Mouse (Mus musculus) ovary, adult 18-20 months (tissue): ENCODE data around the gene Maml2.

ENCODE experiments used
- DNase-seq: peaks from one replicate; pipeline ENCODE4 v3.0.0; 2022; ENCODE audit warnings: low spot score, mixed read lengths

Maml2 gene

DNA sequence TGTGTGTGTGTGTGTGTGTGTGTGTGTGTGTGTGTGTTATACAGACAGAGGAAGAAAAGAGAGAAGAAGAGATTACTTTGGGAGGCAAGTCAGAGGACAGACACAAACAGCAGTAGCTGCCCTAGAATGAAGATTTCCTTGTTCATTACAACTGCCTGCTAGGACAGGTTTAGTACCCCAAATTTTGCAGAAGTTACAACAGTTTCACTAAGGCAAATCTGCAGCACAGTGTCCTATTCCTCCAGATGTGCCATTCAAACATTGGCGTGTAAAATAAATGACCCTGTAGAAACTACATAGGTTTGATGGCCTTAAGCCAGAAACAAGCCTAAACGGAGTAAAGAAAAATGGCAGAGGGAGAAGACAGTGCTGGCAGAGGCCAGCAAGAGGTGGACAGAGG, 195.1 kb downstream of the Maml2 start:
- DNase-seq, result no peak

DNA sequence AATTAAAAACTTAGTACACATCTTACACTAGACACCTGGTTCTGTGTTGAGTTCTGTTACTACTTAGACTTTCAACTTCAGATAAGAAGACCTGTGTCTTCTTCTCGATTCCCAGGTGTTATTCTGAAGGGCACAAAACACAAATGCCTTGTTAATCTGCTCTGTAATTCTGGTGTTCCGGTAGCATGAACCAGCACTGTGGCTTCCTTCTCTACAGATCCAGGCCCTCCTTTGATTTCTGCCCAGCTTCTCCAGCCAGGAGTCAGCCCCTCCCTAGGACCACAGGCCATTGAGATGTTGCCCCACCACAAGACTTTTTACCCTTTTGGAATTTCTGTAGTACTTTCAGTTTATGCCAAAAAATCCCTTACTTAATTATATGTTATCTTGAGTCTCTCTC, 196.0 kb downstream of the Maml2 start:
- DNase-seq, result no peak

DNA sequence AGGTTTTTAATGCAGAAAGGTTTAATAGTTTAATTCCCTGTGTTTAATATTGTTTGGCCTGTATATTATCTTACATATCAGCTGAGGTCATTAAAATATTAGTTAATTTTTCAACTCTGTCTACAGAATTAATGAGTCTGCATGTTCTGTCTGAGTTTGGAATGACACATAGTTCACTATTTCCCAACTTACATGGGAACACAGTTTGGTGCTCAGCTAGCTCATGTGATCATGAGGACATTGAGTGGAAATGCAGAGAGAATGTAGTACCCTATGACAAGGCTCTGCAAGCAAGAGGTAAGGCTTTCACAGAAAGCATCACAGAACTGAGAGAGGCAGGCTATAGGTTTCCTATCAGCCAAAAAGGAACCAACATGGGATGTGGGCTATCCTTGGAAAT, 197.8 kb downstream of the Maml2 start:
- no peak for DNase-seq

DNA sequence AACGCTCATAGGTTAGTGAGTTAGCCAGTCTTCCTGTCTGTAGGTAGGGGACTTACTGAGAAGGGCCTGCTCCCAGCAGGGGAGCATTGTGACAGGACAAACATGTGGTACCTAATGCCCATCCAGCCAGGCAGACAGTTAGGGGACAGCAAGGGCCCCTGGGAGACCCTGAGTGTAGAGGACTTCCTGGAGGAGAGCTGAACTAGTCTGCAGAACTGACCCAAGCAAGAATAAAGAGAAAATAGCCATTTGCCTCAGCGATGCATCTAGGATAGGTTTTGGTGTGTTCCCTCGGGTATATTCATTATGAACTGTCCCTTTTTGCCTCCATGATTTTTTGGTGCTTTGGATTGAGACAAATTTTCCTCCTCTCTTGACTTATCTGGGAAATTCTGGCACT, 199.3 kb downstream of the Maml2 start:
- DNase-seq, result no peak

DNA sequence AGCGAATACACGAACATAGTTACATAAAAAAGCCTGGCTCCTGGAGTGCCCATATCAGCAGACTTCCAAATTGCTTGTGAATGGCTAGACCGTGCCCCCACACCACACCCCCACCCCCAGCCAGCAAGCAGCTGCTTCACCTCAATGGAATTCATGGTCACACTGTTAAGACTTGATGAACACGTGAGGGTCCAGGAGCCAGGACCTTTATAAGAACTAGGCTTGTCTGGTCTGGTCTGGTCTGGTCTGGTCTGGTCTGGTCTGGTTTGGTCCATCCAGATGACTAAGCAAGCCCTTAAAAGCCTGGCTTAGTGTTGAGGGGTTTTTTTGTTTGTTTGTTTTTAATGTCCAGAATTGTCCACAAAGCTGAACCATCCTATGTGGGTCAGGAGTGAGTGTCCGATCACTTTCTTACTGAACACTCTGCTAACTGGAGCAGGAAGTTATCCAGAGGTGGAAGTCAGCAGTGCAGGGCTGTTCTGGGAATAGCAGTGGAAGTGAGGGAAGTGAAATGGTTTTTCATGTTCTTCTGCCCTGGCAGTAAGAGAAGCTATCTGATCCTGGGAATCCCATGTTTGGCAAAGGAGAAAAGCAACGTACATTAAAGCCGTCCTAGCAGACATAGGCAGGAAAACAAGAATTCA, 200.1 kb downstream of the Maml2 start:
- no peak for DNase-seq

DNA sequence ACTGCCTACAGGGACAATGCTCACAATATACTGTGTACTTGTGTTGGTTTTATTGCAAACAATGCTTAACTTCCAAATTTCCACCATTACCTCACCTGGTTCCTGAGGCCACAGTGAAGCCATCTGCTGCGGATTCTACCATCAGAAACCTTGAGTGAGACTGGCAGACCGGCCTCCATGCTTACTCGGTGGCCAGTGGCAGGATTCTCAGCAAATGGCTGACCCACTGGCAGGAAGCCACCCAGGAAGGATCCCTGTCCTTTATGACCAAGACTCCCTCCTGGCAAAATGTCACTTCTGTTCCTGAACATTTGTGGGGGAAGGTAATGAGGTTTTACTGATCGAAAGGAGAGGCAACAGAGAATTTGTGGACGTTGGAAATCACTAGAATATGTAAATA, 202.3 kb downstream of the Maml2 start:
- DNase-seq, result no peak

DNA sequence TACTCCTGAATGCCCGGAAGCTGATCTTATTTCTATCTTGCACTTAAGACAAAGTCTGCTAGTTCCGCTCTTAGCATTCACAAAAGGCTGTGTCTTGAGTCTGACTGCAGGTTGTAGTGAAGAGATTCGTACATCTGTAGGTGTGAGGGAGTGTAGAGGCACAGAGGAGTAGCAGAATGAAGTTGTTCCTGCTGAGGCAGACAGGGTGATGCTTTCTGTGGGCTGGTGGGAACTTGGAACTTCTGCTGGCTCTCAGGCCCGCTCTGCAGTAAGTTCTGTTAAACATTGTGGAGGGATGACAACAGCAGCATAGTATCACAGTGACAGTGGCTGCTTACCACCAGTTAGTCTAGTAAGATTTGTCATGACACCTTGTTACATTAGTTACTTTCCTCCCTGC, 207.3 kb downstream of the Maml2 start:
- DNase-seq, result no peak

DNA sequence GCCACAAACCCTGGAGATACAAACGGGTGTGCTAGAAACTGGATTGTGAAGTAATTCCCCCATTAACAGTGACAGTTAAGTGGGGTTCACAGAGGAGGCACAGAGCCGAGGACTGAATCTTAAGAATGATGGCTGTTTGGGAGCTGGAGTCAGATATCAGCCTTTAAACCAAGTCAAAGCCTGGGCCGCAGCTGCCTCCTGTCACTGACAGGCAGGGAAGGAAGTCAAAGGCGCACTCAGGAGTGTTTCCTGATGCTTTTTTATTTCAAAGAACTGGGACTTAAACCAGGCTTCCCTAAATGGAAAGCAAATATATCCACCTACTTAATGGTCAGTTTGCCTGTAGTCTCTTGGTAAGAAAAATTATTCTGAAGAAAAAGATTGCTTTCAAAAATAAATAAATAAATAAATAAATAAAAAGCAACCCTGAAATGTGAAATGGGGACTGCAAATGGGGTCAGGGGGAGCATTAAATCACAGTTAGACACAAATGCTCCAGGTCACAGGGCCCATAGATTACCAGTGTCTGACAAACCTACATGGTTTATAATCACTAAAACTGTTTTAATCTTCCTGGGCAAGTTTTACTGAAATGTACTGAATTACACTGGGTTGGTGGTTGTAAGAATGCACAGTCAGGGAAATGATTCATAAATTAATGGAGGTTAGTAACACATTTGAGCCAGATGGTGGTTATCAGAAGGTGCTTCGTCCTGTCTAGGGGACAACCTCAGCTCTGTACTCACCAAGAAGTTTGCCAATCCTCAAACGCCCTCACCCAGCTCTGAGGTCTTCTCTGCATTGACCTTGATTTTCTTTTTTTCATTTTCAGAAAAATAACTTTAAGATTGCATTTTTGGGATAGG, 209.4 kb downstream of the Maml2 start:
- DNase-seq, result no peak

DNA sequence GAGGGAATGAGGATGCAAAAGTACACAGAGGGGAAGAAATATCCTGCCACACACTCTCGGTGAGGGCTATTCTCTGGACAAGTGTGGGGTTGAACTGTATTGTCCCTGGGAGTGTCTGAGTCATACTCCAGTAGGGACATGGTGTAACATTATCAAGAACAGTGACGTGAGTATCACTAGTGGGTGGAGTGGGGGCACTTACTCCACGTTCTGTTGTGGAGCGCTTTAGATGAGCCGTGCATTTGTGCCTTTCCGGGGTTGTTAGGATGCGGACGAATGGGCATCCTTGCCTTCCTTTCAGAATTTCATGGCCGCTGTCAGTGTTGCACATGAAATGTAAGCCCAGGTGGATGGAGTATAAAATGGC, 210.0 kb downstream of the Maml2 start:
- no peak for DNase-seq

DNA sequence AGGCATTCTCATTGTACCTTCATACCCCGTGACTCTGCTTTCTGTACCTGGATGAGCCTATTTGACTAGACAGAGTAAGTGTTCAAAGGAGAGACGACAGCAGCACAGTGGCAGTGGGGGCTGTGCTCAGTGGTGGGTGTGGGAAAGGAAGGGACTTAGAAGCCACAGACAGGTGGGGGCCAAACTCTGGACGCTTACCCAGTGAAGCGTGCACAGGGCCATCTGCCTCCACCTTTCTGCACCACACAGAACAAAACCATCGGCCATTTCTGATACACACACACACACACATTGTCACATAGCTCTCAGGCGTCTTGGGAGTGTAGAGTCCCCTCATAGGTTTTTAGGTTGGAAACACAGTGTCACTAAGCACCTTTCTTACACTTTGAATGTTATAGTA, 212.0 kb downstream of the Maml2 start:
- DNase-seq, result no peak

DNA sequence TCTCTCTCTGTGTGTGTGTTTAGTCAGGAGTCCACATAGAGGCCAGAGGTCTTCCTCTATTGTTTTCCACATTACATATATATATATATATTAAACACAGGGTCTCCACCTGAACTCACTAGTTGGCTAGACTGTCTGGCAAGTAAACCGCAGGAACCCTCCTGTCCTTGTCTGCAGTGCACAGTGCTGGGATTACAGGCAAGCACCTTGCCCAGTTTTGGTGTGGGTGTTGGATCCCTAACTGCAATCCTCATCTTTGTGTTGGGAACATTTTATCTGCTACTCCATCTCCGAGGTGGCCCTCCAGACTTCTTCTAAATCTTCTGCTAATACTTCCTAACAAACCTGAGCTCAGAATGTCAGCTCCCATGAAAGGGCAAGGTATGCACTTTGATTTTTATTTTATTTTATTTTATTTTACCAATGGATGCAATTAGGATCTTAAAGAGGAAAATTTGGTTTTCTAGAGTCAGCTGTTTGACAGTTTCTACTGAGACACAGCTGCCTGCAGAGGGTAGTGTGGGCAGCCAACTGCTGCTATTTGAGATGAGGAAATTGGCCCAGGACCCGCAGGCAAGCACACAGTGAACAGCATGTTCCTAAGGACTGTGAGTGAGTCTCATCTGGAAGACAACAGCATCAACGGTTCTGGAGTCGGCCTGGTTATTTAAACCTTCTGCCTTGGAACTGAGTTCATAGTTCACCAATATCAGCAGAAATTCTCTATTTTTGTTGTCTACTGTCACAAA, 213.0 kb downstream of the Maml2 start:
- peak; percentile 44 for DNase-seq

DNA sequence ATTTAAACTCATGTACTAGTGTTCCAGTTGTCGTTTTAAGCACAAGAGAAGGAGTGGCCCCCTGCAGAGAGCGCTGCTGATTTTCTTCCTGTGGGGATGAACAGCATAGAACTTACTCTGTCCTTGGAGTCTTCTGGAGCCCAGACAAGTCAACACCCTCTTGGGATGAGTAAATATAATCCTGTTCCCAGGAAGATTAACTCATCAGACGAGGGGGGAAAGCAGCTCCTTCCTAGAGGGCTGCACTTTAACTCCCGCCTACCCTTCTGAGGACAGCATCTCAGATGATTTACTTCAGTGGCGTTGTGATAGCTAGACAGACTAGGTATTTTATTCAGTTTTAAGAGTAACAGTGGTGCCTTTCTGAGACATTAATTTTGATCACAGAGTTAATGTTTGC, 215.4 kb downstream of the Maml2 start:
- no peak for DNase-seq

DNA sequence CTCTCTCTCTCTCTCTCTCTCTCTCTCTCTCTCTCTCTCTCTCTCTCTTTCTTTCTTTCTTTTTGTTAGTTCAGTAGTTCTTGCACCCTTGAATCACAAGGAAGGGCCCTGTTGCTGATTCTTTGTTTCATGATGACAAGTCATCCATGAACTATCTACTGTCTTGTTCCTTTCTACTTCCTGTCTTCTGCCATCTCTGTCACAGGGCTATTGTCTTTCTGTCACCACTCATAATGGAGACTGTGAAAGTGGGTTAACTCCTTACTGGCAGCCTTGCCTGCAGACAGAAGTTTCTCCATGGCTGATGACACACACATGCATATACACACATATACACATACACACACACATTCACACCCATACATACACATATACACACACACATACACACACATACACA, 216.7 kb downstream of the Maml2 start:
- DNase-seq, result no peak

DNA sequence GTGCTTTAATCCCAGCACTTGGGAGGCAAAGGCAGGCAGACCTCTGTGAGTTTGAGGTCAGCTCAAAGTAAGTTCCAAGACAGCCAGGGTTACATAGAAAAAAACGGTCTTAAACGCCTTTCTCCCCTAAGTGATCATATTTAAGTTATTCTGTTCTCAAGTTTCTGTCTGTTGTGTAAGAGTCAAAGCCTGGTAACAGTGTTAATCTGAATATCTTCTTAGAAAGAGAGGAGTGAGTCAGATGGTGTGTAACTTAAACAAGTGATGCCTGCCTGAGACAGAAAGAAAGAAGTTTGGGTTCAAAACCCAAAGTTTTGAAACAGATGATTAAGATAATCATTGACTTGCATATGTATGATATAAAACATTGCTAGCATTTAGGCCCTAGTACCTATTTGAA, 218.2 kb downstream of the Maml2 start:
- DNase-seq, result no peak

DNA sequence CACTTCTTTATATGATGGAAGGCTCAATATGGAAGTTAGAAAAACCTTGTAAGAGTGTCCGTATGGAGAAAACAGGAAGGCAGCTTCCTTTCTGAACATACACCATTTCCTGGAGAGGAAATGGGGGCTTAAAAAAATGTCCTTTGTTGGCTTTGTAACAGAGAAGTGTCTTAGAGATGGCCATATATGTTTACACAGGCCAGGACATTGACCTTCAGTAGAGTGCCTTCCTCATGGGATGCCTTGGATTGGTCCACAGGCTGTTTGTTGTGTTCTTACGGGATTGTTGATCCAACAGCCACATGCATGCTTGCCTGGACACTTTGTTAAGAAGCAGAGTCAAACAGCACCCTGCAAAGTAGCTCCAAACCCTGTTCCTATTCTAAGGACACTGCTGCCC, 220.3 kb downstream of the Maml2 start:
- no peak for DNase-seq

DNA sequence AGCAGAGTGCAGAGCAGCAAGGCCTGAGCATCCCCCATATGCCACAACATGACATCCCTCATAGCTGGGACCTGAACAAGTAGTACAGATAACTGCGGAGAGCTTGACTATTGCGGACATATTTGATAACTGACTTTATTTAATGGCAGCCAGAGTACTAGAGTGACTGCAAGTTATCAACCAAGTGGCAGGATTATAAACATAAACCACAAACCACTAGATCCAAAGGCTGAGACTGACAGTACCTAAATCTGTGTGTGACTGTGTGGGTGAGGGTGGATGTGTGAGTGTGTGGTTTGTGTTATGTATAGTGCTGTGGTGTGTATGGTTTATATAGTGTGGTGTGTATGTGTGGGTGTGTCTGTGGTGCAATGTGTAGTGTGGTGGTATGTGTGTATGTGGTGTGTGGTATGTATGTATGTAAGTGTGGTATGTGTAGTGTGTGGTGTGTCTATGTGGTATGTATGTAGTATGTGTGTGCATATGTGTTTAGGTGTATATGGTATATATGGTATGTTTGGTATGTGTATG, 220.7 kb downstream of the Maml2 start:
- DNase-seq, result no peak

DNA sequence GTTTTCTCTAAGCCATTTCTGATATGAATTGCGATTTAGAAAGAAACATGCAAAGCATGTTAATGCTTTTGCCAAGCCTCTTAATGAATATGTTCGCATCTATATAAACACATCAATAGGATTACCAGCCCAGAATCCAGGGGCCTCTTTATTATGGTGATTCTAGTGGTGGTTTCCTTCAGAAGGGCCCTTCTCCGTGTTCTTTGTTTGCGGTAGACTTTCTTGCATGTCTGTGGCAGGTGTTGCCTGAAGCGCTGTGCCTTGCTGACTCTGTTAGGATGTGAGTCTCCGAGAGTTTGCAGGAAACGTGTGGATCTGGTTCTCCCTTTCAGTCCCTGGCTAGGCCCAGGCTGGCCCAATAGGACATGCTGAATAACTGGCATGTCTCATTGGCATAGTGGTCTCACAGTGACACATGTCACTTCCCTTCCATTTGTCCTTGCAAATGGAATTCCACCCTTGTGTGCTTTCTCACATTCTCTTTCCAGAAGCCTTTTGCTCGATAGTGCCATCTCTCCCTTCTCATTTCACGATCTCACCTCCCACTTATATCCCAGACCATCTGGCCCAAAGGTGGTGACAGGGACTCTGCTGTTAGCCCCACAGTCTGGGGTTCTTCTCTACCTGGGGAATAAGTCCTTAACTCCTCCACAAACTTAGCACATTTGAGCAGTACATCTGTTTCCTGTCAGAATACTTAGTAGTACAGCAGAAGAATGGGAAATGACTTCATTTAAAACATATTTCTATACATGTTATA, 224.5 kb downstream of the Maml2 start:
- no peak for DNase-seq

DNA sequence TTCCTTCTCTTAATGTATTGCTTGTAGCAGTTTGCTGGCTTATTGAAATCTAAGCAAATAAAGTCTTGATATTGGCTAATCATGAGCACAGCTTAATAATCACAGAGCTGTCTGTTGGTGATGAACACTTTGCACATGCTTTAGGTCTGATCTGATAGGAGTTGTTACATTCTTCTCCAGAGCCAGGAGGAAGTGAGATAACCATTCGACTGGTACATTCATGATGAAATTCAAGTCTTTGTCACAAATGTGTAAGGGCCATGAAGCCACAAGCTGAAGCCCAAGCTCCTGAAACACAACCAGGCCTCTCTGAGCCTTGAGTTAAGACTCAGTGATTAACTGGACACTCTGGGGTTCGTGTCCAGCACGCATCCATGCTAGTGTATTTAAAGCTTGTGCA, 225.3 kb downstream of the Maml2 start:
- no peak for DNase-seq

DNA sequence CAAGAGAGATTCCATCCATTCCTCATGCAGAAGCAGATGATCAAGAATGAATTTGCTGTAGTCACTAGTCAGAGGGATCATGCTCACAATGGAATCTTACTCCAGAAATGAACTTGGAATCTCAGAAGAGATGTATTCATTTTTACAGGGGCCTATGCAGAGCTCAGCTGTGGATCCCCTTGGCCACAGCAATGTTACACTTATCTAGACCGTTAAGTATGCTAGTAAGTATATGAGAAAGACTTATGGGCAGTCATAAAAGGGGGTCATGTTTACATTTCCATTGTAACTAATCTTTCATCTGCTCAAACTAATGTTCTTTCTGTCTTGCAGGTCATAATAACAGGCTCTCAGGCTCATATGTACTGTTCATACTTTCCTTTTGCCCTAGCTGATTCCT, 227.3 kb downstream of the Maml2 start:
- no peak for DNase-seq

DNA sequence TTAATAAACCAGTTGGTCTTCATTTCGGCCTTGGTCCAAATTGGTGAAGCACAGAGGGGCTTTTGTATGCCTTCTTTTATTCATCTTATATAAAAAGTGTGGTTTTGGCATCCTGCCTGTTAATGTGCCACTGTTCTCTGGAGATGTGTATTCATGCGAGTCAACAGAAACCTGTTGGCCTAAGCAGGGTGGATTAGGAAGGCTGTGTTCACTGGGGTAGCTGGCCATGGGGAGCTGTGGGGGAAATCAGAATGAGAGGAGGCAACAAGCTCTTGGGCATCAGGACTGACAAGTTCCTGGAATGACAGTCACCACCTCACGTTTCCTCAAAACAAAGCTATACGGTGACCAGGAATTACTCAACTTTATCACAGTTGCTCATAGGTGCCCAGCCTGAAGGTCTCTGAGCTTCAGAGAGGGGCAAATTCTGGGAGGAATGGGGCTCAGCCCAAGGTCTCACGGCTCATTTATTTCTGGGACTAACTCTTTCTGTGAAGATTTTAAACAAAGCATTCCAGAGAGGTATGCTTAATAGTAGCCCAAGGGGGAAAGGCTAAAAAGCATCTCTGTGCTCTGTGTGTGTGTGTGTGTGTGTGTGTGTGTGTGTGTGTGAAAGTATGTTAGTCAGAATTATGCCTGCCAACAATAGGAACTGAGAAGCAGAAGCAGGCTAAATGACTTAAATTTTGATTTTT, 228.0 kb downstream of the Maml2 start:
- DNase-seq, result no peak

DNA sequence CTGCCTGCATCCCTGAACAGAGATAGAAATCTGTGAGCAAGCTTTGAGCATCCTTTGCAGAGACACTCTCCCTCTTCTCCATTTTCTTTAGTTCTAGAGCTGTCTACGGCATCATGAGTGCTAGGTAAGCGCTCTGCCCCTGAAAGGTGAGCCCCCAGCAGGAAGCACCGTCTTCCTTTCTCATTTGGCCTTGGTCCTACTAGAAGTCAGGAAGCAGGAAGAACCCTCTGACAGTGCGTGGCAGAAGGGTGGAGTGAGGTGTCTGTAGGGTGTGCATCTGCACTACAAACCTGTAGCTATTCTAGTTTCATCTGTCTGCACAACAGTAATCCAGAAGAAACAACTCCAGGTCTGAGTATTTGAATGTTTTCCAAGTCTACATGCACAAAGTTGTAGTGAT, 232.8 kb downstream of the Maml2 start:
- DNase-seq, result no peak
